Mouse (Mus musculus): ENCODE data around the gene Vash1. TPM values are rescaled to one million over a fixed set of nuclear protein-coding genes. Genes with fewer than 3 reads are reported as not detected.

Gene Vash1
- 1.0 and 1.8 TPM in 2 replicates for polyA plus RNA-seq (2011; ENCODE audit: insufficient read length, low read depth, missing spikeins)

- TF ChIP-seq POLR2A (IDR thresholded peaks at IDR 0.05; ENCODE audit: low read depth, low read length) = peak; percentile 48; the same call in 1 of the 2 replicates
- TF ChIP-seq CTCF (IDR thresholded peaks at IDR 0.05; ENCODE audit: borderline replicate concordance, insufficient read depth, low read length) = no peak
Observed at GRCm38 (mm10) chr12:86678591-86679545, at the start of gene Vash1. Gene Vash1, plus strand, starts transcription at chr12:86678700.

GRCm38 (mm10) chr12:86628783-86629172 lies 49.7 kb upstream of the Vash1 start:
- H3K4me1 ChIP-seq (ENCODE audit: control insufficient read depth, insufficient read depth, low read length) = no peaks in the 10 kb centered on the region
- TF ChIP-seq CTCF (IDR thresholded peaks at IDR 0.05; ENCODE audit: borderline replicate concordance, insufficient read depth, low read length) (no peak), POLR2A (IDR thresholded peaks at IDR 0.05; ENCODE audit: low read depth, low read length) (no peak)
- no peak overlapping the region for H3K27ac ChIP-seq (ENCODE audit: insufficient read depth, low read length)
- H3K4me3 ChIP-seq (ENCODE audit: insufficient read depth, low read length) = no peak overlapping the region

More at GRCm38 (mm10) chr12:86678591-86679545, at the start of gene Vash1:
- H3K4me1 ChIP-seq (ENCODE audit: control insufficient read depth, insufficient read depth, low read length) = peaks cover 2% of the 10 kb centered on the region; the same call in 1 of the 2 replicates
- H3K27ac ChIP-seq (ENCODE audit: insufficient read depth, low read length) = no peak within 1 kb of the TSS
- H3K4me3 ChIP-seq (ENCODE audit: insufficient read depth, low read length) = peak within 1 kb of the TSS; percentile 61

- Histone ChIP-seq H3K27ac (ENCODE audit: insufficient read depth, low read length) (no peak overlapping the region), H3K4me3 (ENCODE audit: insufficient read depth, low read length) (no peak overlapping the region), H3K4me1 (ENCODE audit: control insufficient read depth, insufficient read depth, low read length) (no peaks in the 10 kb centered on the region)
- TF ChIP-seq POLR2A (IDR thresholded peaks at IDR 0.05; ENCODE audit: low read depth, low read length) = no peak
- no peak for TF ChIP-seq CTCF (IDR thresholded peaks at IDR 0.05; ENCODE audit: borderline replicate concordance, insufficient read depth, low read length)
Observed at GRCm38 (mm10) chr12:86641763-86642162, 36.7 kb upstream of the Vash1 start.

GRCm38 (mm10) chr12:86644512-86645273 lies 33.8 kb upstream of the Vash1 start:
- H3K27ac ChIP-seq (ENCODE audit: insufficient read depth, low read length) = no peak overlapping the region
- TF ChIP-seq CTCF (IDR thresholded peaks at IDR 0.05; ENCODE audit: borderline replicate concordance, insufficient read depth, low read length) = no peak
- TF ChIP-seq POLR2A (IDR thresholded peaks at IDR 0.05; ENCODE audit: low read depth, low read length) = no peak
- no peaks in the 10 kb centered on the region for H3K4me1 ChIP-seq (ENCODE audit: control insufficient read depth, insufficient read depth, low read length)
- no peak overlapping the region for H3K4me3 ChIP-seq (ENCODE audit: insufficient read depth, low read length)

- Histone ChIP-seq H3K27ac (ENCODE audit: insufficient read depth, low read length) (no peak overlapping the region), H3K4me1 (ENCODE audit: control insufficient read depth, insufficient read depth, low read length) (no peaks in the 10 kb centered on the region), H3K4me3 (ENCODE audit: insufficient read depth, low read length) (no peak overlapping the region)
- TF ChIP-seq CTCF (IDR thresholded peaks at IDR 0.05; ENCODE audit: borderline replicate concordance, insufficient read depth, low read length) (no peak), POLR2A (IDR thresholded peaks at IDR 0.05; ENCODE audit: low read depth, low read length) (no peak)
Observed at GRCm38 (mm10) chr12:86645494-86645893, 33.0 kb upstream of the Vash1 start.

GRCm38 (mm10) chr12:86646831-86647230 lies 31.7 kb upstream of the Vash1 start:
- H3K4me1 ChIP-seq (ENCODE audit: control insufficient read depth, insufficient read depth, low read length) = no peaks in the 10 kb centered on the region
- H3K4me3 ChIP-seq (ENCODE audit: insufficient read depth, low read length) = no peak overlapping the region
- H3K27ac ChIP-seq (ENCODE audit: insufficient read depth, low read length) = no peak overlapping the region
- TF ChIP-seq CTCF (IDR thresholded peaks at IDR 0.05; ENCODE audit: borderline replicate concordance, insufficient read depth, low read length) (no peak), POLR2A (IDR thresholded peaks at IDR 0.05; ENCODE audit: low read depth, low read length) (no peak)

- no peak overlapping the region for H3K4me3 ChIP-seq (ENCODE audit: insufficient read depth, low read length)
- no peak overlapping the region for H3K27ac ChIP-seq (ENCODE audit: insufficient read depth, low read length)
- no peaks in the 10 kb centered on the region for H3K4me1 ChIP-seq (ENCODE audit: control insufficient read depth, insufficient read depth, low read length)
- no peak for TF ChIP-seq POLR2A (IDR thresholded peaks at IDR 0.05; ENCODE audit: low read depth, low read length)
- TF ChIP-seq CTCF (IDR thresholded peaks at IDR 0.05; ENCODE audit: borderline replicate concordance, insufficient read depth, low read length) = no peak
Observed at GRCm38 (mm10) chr12:86647279-86647678, 31.2 kb upstream of the Vash1 start.

- TF ChIP-seq CTCF (IDR thresholded peaks at IDR 0.05; ENCODE audit: borderline replicate concordance, insufficient read depth, low read length) = no peak
- no peak for TF ChIP-seq POLR2A (IDR thresholded peaks at IDR 0.05; ENCODE audit: low read depth, low read length)
- no peak overlapping the region for H3K27ac ChIP-seq (ENCODE audit: insufficient read depth, low read length)
- H3K4me3 ChIP-seq (ENCODE audit: insufficient read depth, low read length) = no peak overlapping the region
- H3K4me1 ChIP-seq (ENCODE audit: control insufficient read depth, insufficient read depth, low read length) = 0 out of 2 replicates have a peak, but pooled peaks cover 1% of the 10 kb centered on the region
Observed at GRCm38 (mm10) chr12:86647736-86648135, 30.8 kb upstream of the Vash1 start.

- Histone ChIP-seq H3K27ac (ENCODE audit: insufficient read depth, low read length) (no peak overlapping the region), H3K4me1 (ENCODE audit: control insufficient read depth, insufficient read depth, low read length) (0 out of 2 replicates have a peak, but pooled peaks cover 2% of the 10 kb centered on the region), H3K4me3 (ENCODE audit: insufficient read depth, low read length) (no peak overlapping the region)
- TF ChIP-seq CTCF (IDR thresholded peaks at IDR 0.05; ENCODE audit: borderline replicate concordance, insufficient read depth, low read length) (no peak), POLR2A (IDR thresholded peaks at IDR 0.05; ENCODE audit: low read depth, low read length) (no peak)
Observed at GRCm38 (mm10) chr12:86648489-86648888, 30.0 kb upstream of the Vash1 start.
